Mouse (Mus musculus) adrenal gland, postnatal 4 days (tissue): Measurements from ENCODE around the gene Nf1. TPM values are rescaled to one million over a fixed set of nuclear protein-coding genes. Genes with fewer than 3 reads are reported as not detected.

ENCODE experiments used
- DNase-seq, 2 experiments: peaks; one replicate each; pipeline ENCODE4 v3.0.0; 2021 to 2022; ENCODE audit warnings: low spot score in 2 of 2, mixed read lengths in 2 of 2
- total RNA-seq, 2 experiments: library from RNA; stranded (reverse); gene quantifications; 2 replicates each; pipeline ENCODE4 v1.2.3; 2021

Nf1 gene
- total RNA-seq, 2 experiments from 2014 or later: 74.9 to 76.1 TPM

GRCm38 (mm10) chr11:79328060-79328459 lies 11.4 kb upstream of the Nf1 start:
- DNase-seq: no peak

GRCm38 (mm10) chr11:79329585-79329984 lies 9.9 kb upstream of the Nf1 start:
- DNase-seq: no peak

- DNase-seq: no peak
Observed at GRCm38 (mm10) chr11:79335077-79335476, 4.4 kb upstream of the Nf1 start.

GRCm38 (mm10) chr11:79336722-79337267 lies 2.7 kb upstream of the Nf1 start:
- DNase-seq: no peak

- no peak for DNase-seq
Observed at GRCm38 (mm10) chr11:79338621-79339020, 872 bp upstream of the Nf1 start.

GRCm38 (mm10) chr11:79339808-79340781 lies 602 bp downstream of the Nf1 start:
- DNase-seq: peak in 1 of 2 experiments; percentile 7

GRCm38 (mm10) chr11:79356995-79357394 lies 17.5 kb downstream of the Nf1 start:
- DNase-seq: no peak

- DNase-seq: no peak
Observed at GRCm38 (mm10) chr11:79357397-79357796, 17.9 kb downstream of the Nf1 start.

GRCm38 (mm10) chr11:79364956-79365355 lies 25.5 kb downstream of the Nf1 start:
- DNase-seq: no peak

- DNase-seq: no peak
Observed at GRCm38 (mm10) chr11:79366284-79366683, 26.8 kb downstream of the Nf1 start.

GRCm38 (mm10) chr11:79373031-79373430 lies 33.5 kb downstream of the Nf1 start:
- no peak for DNase-seq

GRCm38 (mm10) chr11:79398336-79398735 lies 58.8 kb downstream of the Nf1 start:
- DNase-seq: peak; percentile 75 to 82

GRCm38 (mm10) chr11:79403625-79404319 lies 64.3 kb downstream of the Nf1 start:
- no peak for DNase-seq

- no peak for DNase-seq
Observed at GRCm38 (mm10) chr11:79413761-79414513, 74.4 kb downstream of the Nf1 start.

GRCm38 (mm10) chr11:79422496-79422895 lies 83.0 kb downstream of the Nf1 start:
- no peak for DNase-seq

GRCm38 (mm10) chr11:79426571-79426970 lies 87.1 kb downstream of the Nf1 start:
- DNase-seq: no peak

- no peak for DNase-seq
Observed at GRCm38 (mm10) chr11:79427638-79428037, 88.1 kb downstream of the Nf1 start.

- no peak for DNase-seq
Observed at GRCm38 (mm10) chr11:79435252-79435651, 95.8 kb downstream of the Nf1 start.

GRCm38 (mm10) chr11:79448361-79448760 lies 108.9 kb downstream of the Nf1 start:
- no peak for DNase-seq

- DNase-seq: no peak
Observed at GRCm38 (mm10) chr11:79452966-79453365, 113.5 kb downstream of the Nf1 start.

GRCm38 (mm10) chr11:79457928-79458327 lies 118.4 kb downstream of the Nf1 start:
- DNase-seq: no peak
